Comparison of ENCODE assay signal across 18 mouse cellular contexts in the genomic region with DNA sequence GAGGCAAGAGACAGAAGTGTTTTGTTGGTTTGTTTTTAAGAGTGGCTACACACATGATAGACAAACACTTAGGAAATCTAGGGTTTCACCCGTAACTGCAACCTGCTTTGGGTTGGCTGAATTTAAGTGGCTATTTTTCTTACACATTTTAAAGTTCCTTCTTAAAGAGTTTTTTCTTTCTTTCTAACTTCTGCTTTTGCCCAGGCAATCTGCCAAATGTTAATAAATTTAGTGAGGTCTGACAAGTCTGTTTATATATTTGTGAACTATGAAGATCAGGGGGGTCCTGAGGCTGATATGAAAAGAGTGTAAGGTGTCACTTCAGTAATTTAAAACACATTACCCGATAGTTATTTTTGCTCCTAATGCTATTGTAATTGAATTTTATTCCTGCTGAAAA. TPM values are rescaled to one million over a fixed set of nuclear protein-coding genes. Genes with fewer than 3 reads are reported as not detected.
DNase-seq lines count a peak whose midpoint lies in the region; ATAC-seq and TF ChIP-seq lines count a peak whose summit lies in the region.
"Had no signal": no experiment of that assay in that cellular context is flagged by ENCODE, and none has a peak within 500 bp of the region (broad histone marks: within the 10 kb centered on the region; RNA-seq: fewer than 3 reads in every experiment).

No protein-coding gene starts in this region.

- peak; percentile 62 for DNase-seq in lung, embryonic 14.5 days
- no peak for DNase-seq in lung, postnatal 14 days
- DNase-seq in heart, adult 11 months = no peak
- DNase-seq in cerebellum, adult 11-12 months = no peak
- DNase-seq in cerebellum, postnatal 10 days = no peak
- DNase-seq: adrenal gland, postnatal 25 days; cerebellum, adult 8-10 months; cerebellum, postnatal 36 days; gastrocnemius, postnatal 10 days had no signal

- no peak overlapping the region for H3K4me2 ChIP-seq in lung, embryonic 14.5 days
- H3K4me2 ChIP-seq: heart, embryonic 12.5 days; hindbrain, embryonic 15.5 days had no signal

- no peaks in the 10 kb centered on the region for H3K36me3 ChIP-seq in lung, embryonic 14.5 days (ENCODE audit: insufficient read depth)
- H3K36me3 ChIP-seq: heart, embryonic 12.5 days; hindbrain, embryonic 15.5 days had no signal

- no peaks in the 10 kb centered on the region for H3K4me1 ChIP-seq in lung, embryonic 14.5 days (ENCODE audit: insufficient read depth)
- peaks cover 11% of the 10 kb centered on the region for H3K4me1 ChIP-seq in bone marrow macrophage, adult 2 months (ENCODE audit: control insufficient read depth, insufficient read depth, low read length)
- H3K4me1 ChIP-seq: heart, embryonic 12.5 days; hindbrain, embryonic 15.5 days had no signal

- TF ChIP-seq CTCF in lung, embryonic 14.5 days (IDR thresholded peaks at IDR 0.05; ENCODE audit: low read depth) = no peak
- TF ChIP-seq CTCF in bone marrow macrophage, adult 2 months (IDR thresholded peaks at IDR 0.05; ENCODE audit: low read depth, low read length) = no peak

- no peaks in the 10 kb centered on the region for H3K9me3 ChIP-seq in lung, embryonic 14.5 days (ENCODE audit: low read depth, low read length)
- H3K9me3 ChIP-seq: heart, embryonic 12.5 days; hindbrain, embryonic 15.5 days had no signal

- no peaks in the 10 kb centered on the region for H3K27me3 ChIP-seq in lung, embryonic 14.5 days (ENCODE audit: insufficient read depth, low read length)
- H3K27me3 ChIP-seq: heart, embryonic 12.5 days; hindbrain, embryonic 15.5 days had no signal

- no peak for ATAC-seq in lung, embryonic 14.5 days (ENCODE audit: insufficient read depth)
- peak; percentile 25; the same call in 1 of the 2 replicates for ATAC-seq in megakaryocyte, adult 5-6 weeks (ENCODE audit: poor library complexity, severe bottlenecking)
- ATAC-seq: activated CD4-positive, CD25-positive, alpha-beta regulatory T cell, adult 4 months; forebrain, embryonic 16.5 days; intestine, embryonic 16.5 days; Patski had no signal

- H3K4me3 ChIP-seq in lung, embryonic 14.5 days (ENCODE audit: low read depth, low read length) = no peak overlapping the region
- no peak overlapping the region for H3K4me3 ChIP-seq in bone marrow macrophage, adult 2 months (ENCODE audit: insufficient read depth, low read length)
- H3K4me3 ChIP-seq: heart, embryonic 12.5 days; hindbrain, embryonic 15.5 days had no signal

- 33% methylated on average over 2 of the region's 2 CpGs for WGBS in lung, embryonic 14.5 days

- no peak overlapping the region for H3K27ac ChIP-seq in lung, embryonic 14.5 days (ENCODE audit: low read depth)
- peak overlapping the region; percentile 23 for H3K27ac ChIP-seq in bone marrow macrophage, adult 2 months (ENCODE audit: insufficient read depth, low read depth, low read length)
- H3K27ac ChIP-seq: hindbrain, embryonic 15.5 days had no signal

- TF ChIP-seq POLR2A in bone marrow macrophage, adult 2 months (IDR thresholded peaks at IDR 0.05; ENCODE audit: borderline replicate concordance, low read depth, low read length) = no peak

- no peak overlapping the region for H3K9ac ChIP-seq in lung, embryonic 14.5 days
- H3K9ac ChIP-seq: heart, embryonic 12.5 days; hindbrain, embryonic 15.5 days had no signal

RNA-seq across cellular contexts. Expression of a gene that starts 15.2 kb away (rescaled TPM):
- 1.5 and 1.9 TPM in 2 replicates for polyA plus RNA-seq in lung, embryonic 14.5 days (2014; fragmentation: Nextera tagmentation; extraction: Ambion mirVana)
- 6.6 and 8.2 TPM in 2 replicates for polyA plus RNA-seq in bone marrow macrophage, adult 2 months (2012; ENCODE audit: insufficient read depth, insufficient read length, missing spikeins)
- total RNA-seq in megakaryocyte, adult 5-6 weeks (2015) = 19.1 and 19.2 TPM in 2 replicates
- total RNA-seq in megakaryocyte, adult 5-6 weeks (2017) = 23.8 and 26.5 TPM in 2 replicates
- total RNA-seq: ES-E14 had no signal
- polyA plus RNA-seq: Patski had no signal
